Mouse (Mus musculus): ENCODE data around the gene Plin4.

DNA sequence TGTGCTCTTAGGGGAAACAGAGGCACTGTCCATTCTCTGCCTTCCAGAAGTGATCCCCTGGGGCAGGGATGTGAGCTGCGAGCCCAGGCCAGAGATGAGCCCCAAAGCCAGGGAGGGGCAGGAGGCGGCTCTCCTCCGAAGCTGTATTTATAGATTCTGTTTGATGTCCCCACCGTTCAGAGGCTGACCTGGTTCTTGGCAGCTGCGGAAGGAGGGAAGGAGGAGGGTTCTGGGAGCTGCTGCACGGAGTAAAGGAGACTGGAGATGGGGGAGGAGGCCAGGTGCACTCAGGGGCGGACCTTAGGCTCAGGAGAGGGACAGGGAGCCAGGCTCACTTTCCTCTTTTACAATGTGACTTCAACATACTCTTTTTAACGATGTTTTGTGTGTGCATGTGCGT lies 36.5 kb upstream of the Plin4 start:
- TF ChIP-seq CTCF (IDR thresholded peaks at IDR 0.05; ENCODE audit: extremely low read depth, insufficient read length, insufficient replicate concordance, low read depth, low read length) (no peak), POLR2A (IDR thresholded peaks at IDR 0.05; ENCODE audit: low read depth, low read length) (no peak)

All from small intestine, adult 2 months (tissue).